Mouse (Mus musculus) v-Abl transformed pro-B cells (cell line): ENCODE results near the gene Urb2.
"Not testable (repeated sequence)": the region's sequence is repeated elsewhere in the genome, so short reads cannot be mapped to it uniquely, and the experiment has no call there.

ENCODE experiments used
- in situ Hi-C, 2 experiments: fragments of 400-800 bp; cut with MboI; formaldehyde crosslinking; loops; one replicate each; pipeline ENCODE4 v1.15.1; 2025; ENCODE audit not compliant: unreplicated experiment in 2 of 2

The Urb2 gene

DNA sequence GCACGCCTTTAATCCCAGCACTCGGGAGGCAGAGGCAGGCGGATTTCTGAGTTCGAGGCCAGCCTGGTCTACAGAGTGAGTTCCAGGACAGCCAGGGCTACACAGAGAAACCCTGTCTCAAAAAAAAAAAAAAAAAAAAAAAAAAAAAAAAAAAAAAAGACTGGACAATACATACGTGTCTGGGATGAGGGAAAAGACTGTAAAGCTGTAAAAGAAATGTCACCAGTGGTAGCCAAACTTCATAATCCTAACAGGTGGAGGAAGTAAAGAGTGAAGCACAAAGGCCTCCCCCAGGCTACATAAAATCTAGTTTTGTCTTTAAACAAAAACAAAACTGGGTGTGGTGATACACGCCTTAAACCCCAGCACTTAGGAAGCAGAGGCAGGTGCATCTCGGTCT is 7.0 kb upstream of the Urb2 start:
- in situ Hi-C loops = not testable (repeated sequence)

DNA sequence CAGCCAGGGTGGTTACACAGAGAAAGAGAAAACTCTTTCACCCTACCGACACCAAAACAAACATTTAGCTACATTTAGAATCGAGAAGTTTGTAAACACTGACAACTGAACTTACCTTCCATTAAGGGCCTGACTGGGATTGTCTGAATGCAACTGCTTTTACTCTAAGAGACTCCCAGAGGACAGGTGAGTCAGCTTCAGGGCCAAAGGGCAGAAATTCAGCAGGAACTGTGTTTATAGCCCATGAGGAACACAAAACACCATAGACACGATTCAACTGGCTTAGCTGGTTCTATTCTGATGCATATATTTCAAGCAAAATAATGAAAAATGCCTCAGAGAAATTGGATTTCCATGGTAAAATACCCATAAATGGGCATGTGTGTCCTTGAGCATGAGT is 6.6 kb upstream of the Urb2 start:
- in situ Hi-C loops = no loop called here

DNA sequence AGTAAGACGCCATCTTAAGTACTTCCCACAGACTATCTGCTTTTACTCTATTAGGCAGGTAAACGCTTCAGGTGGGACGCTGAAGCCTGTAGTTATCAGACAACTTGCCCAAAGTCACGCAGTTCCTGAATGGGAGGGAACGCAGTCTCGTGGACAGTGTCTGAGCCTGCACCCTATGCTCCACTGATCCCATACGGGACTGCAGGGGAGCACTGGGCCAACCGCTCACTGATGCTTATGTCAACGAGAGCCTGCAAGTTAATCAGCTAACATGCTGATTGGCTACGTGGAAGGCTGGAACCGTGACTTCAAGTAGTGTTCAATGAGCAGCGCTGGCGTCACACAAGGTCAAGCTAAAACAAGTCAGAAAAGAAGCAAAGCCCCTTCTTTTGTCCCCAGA is 1.5 kb upstream of the Urb2 start:
- in situ Hi-C loops = loop anchor here in 1 of 2 experiments (10.0 kb wide), 1 partner anchor 215 kb away; the partner anchor contains the start of gene Galnt2

DNA sequence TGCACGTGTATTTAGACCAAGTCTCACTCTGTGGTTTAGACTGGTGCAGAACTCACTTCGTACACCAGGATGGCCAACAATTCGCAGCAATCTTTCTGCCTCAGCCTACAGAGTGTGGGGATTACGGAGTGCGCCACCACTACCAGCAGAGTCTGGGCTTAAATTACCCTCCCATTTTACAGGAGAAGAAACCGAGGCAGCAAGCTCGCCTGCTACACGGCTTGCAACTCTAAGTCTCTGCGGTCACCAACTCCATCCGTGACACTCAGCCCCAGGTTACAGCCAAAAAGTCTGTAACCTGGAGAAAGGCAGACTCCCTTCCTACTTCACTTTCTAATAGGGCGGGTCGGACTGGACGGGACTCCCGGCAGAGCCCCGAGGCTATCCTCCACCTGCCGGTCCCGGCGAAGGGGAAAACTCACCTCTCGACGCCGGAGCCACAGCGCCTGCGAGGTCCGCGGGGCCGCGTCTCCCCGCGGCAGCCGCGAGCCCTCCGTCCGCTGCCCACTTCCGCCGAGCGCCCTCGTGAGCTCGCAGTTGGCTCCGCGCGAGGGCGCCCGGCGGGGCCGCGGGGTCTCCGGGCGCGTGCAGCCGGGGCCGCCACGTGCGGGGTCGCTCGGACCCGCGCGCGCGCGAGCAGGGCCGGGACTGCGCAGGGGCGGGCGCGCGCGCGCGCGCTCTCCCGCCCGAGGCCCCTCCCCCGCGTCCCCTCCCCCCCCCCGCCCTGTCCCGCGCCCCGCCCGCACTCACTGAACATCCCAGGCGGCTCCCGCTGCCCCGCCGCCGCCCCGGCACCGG is 670 bp upstream of the Urb2 start:
- in situ Hi-C loops = loop anchor here in 1 of 2 experiments (10.0 kb wide), 1 partner anchor 214 kb away; the partner anchor contains the start of gene Galnt2

DNA sequence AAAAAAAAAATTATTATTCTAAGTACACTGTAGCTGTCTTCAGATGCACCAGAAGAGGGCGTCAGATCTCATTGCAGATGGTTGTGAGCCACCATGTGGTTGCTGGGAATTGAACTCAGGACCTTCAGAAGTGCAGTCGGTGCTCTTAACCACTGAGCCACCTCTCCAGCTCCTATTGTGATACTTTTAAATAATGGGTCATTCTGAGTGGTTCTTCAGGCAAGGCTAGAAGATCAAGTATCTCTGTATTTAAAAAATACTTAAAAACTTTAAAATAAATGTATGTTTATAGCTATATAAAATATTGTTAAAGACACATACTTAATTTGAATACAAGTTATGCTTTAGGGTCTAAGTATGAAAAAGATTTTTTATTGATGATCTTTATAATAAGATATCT is 5.0 kb downstream of the Urb2 start:
- in situ Hi-C loops = loop anchor here in 1 of 2 experiments (10.0 kb wide), 1 partner anchor 209 kb away; the partner anchor contains the start of gene Galnt2

DNA sequence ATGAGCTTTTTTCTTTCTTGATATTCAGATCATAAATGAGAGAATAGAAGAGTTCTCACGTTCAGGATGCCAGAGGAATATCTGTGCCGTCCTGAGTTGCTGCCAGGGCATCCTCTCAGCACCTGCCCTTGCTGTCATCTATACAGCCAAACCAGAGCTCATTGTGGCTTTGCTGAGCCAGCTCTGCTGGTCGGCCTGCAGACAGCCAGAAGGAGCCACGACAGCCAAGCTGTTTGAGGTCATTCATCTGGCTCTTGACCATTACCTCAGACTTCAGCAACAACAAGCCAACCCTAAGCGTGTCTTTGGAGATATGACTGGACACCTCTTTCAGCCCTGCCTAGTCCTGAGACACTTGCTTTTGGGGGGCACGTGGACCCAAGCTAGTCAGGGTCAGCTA is 6.5 kb downstream of the Urb2 start:
- in situ Hi-C loops = loop anchor here in 1 of 2 experiments (10.0 kb wide), 1 partner anchor 207 kb away; the partner anchor contains the start of gene Galnt2

DNA sequence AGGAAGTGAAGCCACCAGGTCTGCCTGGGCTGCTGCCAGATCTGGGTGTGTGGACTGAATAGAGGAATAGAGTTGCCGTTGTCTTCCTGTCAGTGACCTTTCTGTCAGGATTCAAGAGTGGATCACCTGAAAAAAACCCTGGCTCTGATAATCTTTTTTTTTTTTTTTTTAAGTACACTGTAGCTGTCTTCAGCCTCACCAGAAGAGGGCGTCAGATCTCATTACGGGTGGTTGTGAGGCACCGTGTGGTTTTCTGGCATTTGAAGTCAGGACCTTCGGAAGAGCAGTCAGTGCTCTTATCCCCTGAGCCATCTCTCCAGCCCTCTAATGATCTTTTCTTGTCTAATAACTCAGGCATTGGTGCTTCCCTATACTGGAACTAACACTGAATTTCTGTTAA is 12.1 kb downstream of the Urb2 start:
- in situ Hi-C loops = no loop called here

DNA sequence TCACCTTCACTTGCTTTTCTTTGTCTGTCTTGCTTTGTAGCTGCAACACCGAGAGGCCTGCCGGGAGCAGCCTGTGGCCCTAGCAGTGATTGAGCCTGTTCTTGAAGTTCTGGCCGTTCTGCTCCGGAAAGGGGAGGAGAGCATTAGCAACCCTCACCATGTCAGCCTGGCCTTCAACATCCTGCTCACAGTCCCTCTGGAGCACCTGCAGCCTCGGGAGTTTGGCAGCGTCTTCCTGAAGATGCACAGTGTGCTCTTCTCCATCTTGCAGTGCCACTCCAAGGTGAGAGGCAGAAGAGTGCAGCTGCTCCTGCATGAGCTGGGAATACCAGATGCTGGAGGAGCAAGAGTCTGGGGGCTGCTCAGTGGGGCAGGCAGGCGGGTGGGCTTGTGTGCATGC is 16.8 kb downstream of the Urb2 start:
- in situ Hi-C loops = no loop called here

DNA sequence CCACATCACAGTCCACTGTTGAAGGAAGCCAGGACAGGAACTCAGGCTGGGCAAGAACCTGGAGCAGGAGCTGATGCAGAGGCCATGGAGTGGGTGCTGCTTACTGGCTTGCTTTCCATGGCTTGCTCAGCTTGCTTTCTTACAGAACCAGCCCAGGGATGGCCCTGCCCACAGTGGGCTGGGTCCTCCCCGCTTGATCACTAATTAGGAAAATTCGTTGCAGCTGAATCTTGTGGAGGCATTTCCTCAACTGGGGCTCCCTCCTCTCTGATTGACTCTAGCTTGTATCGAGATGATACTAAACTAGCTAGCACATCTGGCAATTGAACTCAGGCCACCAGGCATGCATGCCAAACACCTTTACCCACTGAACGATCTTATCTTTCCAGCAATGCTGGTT is 18.0 kb downstream of the Urb2 start:
- in situ Hi-C loops = no loop called here

DNA sequence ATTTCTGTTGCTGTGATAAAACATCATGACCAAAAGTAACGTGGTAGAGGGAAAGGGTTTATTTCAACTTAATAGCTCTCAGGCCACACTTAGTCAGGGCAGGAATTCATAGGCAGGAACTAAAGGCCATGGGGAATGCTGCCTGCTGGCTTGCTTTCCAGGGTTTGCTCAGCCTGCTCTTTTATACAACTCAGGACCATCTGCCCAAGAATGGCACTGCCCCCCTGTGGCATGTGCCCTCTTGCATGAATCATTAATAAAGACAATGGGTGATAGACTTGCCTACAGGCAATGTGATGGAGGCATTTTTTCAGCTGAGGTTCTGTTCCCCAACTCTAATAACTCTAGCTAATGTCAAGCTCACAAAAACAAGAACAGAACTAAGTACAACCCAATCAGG is 20.9 kb downstream of the Urb2 start:
- in situ Hi-C loops = loop anchor here in 1 of 2 experiments (10.0 kb wide), 1 partner anchor 247 kb away; no protein-coding TSS in a partner anchor

DNA sequence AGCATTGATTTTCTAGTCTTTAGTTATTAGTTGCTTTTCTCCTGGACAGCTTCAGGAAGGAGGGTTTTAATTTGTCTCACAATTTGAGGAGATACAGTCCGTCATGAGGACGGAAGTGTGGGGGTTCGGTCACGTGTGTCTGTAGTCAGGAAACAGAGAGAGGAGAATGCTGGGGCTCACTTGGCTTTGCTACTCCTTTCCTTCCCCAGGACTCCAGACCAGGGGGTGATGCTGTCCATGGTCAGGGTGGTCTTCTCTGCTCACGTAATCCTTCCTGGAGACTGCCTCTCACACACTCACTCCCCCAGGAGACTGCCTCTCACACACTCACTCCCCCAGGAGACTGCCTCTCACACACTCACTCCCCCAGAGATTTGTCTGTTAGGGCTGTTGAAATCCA is 23.1 kb downstream of the Urb2 start:
- in situ Hi-C loops = loop anchor here in 1 of 2 experiments (10.0 kb wide), 1 partner anchor 250 kb away; no protein-coding TSS in a partner anchor

DNA sequence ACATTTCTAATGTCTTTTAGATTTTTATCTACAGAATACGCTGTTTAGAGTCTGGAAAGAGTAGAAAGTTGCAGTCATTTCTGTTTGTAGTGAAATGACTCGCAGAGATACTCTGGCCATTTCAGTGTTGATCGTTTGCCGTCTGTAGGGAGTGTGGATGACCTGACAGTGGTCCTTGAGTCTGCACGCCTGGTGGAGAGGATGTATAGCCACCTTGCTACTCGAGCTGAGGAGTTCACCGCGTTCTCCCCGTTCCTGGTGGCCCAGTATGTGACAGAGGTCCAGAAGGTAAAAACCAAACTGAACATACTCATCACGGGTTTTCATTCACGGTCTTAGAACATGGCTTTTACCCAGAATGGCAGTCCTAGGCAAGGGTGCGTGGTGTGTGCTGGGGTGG is 23.6 kb downstream of the Urb2 start:
- in situ Hi-C loops = loop anchor here in 1 of 2 experiments (10.0 kb wide), 1 partner anchor 250 kb away; no protein-coding TSS in a partner anchor

DNA sequence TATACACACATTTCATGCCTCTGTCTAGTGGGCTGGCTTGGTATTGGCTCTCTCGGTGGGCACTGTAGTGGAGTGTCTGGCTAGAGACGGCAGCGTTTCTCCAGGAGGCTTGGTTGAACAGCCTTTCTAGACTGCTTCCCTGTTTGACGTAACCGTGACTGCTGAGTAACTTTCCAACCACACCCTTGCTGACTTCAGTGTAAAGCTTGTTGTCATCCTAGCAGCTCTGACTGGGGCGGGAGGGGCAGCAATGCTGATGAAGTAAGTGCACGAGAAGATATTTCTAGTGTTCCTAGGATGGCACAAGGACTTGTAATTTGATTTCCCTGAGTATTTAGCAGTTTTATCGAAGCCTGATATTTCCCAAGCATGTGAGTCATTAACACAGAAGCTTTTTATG is 24.5 kb downstream of the Urb2 start:
- in situ Hi-C loops = loop anchor here in 1 of 2 experiments (10.0 kb wide), 1 partner anchor 251 kb away; no protein-coding TSS in a partner anchor

DNA sequence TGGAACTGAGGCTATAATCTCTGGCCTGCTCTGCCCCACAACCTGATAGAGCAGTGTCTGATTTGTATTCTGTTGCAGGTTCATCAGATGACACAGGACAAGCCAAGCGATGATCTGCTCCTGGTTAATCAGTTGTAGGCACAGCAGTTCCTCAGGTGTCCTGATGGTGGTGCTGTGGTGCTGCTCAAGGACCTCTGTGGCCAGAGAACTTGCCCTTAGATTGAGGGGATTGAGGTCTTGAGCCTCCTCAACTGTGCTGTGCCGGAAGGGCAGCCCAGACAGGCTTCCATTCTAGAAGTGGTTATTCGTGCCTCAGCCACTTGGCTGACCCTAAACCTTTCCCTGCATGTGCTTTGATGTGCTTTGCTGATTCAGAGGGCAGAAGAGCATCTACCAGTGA is 30.8 kb downstream of the Urb2 start:
- in situ Hi-C loops = loop anchor here (5.0 to 10.0 kb wide), 3 partner anchors 163 to 300 kb away; no protein-coding TSS in a partner anchor

DNA sequence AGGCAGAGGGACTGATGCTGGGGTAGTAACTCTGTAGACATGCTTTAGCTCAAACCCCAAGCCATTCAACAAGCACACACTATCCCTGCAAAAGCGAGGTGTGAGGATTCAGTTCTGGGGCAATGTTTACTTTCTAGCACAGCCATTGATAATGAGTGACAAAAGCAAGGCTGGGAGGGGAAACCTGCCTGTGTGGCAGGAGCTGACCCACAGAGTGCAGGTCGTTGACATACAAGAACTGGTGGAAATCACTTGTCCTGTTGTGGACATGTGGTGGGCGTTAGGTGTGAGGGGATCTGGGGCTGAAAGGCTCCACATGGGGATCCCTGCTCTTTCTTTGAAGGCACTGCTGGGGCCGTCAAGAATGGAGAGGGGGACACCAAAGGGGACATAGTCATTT is 31.3 kb downstream of the Urb2 start:
- in situ Hi-C loops = loop anchor here (5.0 to 10.0 kb wide), 3 partner anchors 162 to 300 kb away; no protein-coding TSS in a partner anchor

DNA sequence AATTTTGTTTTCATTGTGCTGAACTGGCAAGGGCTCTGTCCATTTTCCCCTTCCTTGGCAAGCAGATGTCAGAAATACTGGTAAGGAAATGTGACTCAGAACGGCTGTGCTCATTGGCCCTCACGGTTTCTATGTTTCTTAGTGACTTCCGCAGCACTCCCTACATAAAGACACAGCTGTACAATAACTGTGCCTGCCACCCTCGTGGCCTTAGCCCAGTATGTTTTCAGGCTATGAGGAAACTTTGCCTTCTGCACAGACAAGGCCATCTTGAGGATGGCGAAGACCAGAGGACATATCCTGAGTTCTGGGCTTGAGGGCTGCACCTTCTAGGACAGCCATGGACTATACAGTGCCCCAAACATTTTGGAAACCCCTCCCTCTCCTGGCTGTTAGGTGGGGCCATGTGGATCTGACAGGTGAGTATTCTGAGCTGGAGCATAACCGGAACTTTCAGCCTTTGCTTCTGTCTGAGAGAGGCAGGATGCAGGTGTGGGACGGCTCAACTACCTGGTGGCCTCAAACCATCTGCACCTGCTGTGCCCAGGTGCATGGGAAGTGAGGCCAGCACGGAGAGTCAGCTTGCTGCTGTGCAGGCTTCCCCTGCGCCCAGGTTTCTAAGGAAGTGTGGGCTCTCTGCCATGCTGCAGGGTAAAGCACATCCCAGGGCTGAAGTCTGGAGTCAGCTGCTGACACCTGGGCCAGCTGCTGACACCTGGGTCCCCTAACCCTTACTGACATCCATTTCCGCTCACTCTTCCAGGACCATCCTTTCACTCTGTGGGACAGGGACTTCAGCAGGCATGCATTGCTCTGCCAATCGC is 35.7 kb downstream of the Urb2 start:
- in situ Hi-C loops = loop anchor here (10.0 kb wide), 2 partner anchors 158 to 168 kb away; no protein-coding TSS in a partner anchor

DNA sequence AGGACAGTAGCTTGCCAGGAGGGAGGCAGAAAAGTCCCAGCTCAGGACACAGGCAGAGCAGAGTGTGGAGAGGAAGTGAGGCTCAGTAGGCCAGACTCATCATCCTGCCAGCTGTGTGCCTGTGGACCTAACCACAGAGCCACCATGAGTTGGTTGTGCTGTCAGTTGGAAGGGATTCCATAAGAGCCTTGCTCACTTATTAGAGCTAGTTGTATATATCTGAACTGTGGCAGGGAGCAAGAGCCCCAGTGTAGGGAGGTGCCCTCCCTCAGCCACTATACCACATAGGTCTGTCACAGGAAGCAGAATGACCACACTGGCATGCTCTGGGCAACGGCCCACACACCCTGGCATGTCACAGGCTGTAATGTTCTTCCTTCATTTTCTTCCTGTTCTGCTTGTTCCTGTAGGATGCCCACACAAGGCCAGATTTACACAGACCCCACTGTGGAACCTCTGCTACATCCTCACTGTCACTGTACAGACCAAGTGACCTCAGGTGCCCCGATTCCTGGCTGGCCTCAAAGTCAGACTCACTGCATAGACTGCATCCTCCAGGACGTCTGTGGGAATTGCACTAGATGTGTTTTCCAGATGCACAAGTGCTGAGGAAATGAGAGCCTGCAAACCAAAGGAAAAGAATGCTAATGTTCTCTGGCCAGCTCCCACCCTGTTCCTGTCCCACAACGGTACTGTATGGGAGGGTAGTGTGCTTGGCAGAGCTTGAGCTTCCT is 45.2 kb downstream of the Urb2 start:
- in situ Hi-C loops = no loop called here

DNA sequence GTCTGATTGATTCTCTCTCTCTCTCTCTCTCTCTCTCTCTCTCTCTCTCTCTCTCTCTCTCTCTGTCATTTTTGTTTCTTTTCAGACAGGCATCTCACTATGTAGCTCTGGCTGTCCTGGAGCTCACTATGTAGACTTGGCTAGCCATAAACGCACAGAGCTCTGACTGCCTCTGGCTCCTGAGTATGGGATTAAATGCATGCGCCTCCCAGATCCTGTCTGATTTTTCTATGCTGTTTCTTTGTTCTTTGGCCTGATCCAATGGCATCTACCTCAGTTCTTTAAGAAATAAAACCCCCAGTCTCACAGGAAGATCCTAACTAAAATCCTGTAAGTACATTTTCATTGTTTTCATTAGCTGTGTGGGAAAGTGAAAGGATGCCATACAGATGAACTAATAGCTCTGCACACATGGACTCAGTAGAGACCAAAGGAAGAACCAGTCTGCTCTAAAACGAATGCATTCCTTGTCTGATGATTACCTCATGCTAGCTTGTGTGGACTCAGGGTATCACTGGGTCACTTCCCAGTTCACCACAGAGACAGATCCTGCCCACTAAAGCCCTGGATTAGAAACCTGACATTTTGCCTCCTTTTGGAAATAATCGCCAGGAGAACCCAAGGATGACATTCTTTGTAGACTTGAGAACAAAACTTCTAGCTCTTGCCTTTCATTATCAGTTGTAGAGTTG is 45.9 kb downstream of the Urb2 start:
- in situ Hi-C loops = no loop called here
